Mouse (Mus musculus) urinary bladder, postnatal 25 days (tissue): ENCODE measurements around the gene Usp17la.
"Not testable (repeated sequence)": the region's sequence is repeated elsewhere in the genome, so short reads cannot be mapped to it uniquely, and the experiment has no call there.

Experiments used
- DNase-seq: peaks from one replicate; pipeline ENCODE4 v3.0.0; 2022; ENCODE audit warnings: low spot score

Gene Usp17la

GRCm38 (mm10) chr7:104856709-104857108 is at the start of gene Usp17la:
Gene Usp17la (plus strand): TSS chr7:104857009.
- DNase-seq: not testable (repeated sequence)

- not testable (repeated sequence) for DNase-seq
These were observed 46.5 kb upstream of the Usp17la start for GRCm38 (mm10) chr7:104810335-104810734.

- no peak for DNase-seq
These were observed 14.3 kb upstream of the Usp17la start, which contains the start of gene Usp17lb for GRCm38 (mm10) chr7:104842503-104842902. Gene Usp17lb (minus strand): TSS chr7:104842603.

GRCm38 (mm10) chr7:104843731-104844287 is 13.0 kb upstream of the Usp17la start:
- no peak for DNase-seq

GRCm38 (mm10) chr7:104851546-104851945 is 5.3 kb upstream of the Usp17la start:
- not testable (repeated sequence) for DNase-seq

GRCm38 (mm10) chr7:104855248-104855750 is 1.5 kb upstream of the Usp17la start:
- DNase-seq: no peak

GRCm38 (mm10) chr7:104857683-104858082 is 874 bp downstream of the Usp17la start:
- DNase-seq: no peak

GRCm38 (mm10) chr7:104861381-104861780 is 4.6 kb downstream of the Usp17la start:
- DNase-seq: no peak

- no peak for DNase-seq
These were observed 20.9 kb downstream of the Usp17la start, which contains the start of gene Olfr665 for GRCm38 (mm10) chr7:104877731-104878130. Gene Olfr665 (plus strand): TSS chr7:104878031.

- DNase-seq: no peak
These were observed 39.0 kb downstream of the Usp17la start, which contains the start of gene Olfr666 for GRCm38 (mm10) chr7:104895852-104896251. Gene Olfr666 (minus strand): TSS chr7:104895952.
